Mouse (Mus musculus) left cerebral cortex, postnatal 4 days (tissue): ENCODE measurements around the gene Slc7a1. TPM values are rescaled to one million over a fixed set of nuclear protein-coding genes. Genes with fewer than 3 reads are reported as not detected.

Experiments
- DNase-seq: peaks from one replicate; pipeline ENCODE4 v3.0.0-alpha.2; 2022
- intact Hi-C: fragments of 180-260 bp; cut with DNase I; formaldehyde crosslinking; loops from one replicate; pipeline ENCODE4 v1.15.1; 2025
- total RNA-seq, 2 experiments: library from RNA; stranded (reverse); gene quantifications; 2 replicates each; pipeline ENCODE4 v1.2.3; 2021

The Slc7a1 gene
- total RNA-seq, 2 experiments from 2014 or later: 78.1 to 82.9 TPM

GRCm38 (mm10) chr5:148393316-148393715 lies 6.4 kb downstream of the Slc7a1 start:
- intact Hi-C loops: no loop called here
- DNase-seq: no peak

DNA sequence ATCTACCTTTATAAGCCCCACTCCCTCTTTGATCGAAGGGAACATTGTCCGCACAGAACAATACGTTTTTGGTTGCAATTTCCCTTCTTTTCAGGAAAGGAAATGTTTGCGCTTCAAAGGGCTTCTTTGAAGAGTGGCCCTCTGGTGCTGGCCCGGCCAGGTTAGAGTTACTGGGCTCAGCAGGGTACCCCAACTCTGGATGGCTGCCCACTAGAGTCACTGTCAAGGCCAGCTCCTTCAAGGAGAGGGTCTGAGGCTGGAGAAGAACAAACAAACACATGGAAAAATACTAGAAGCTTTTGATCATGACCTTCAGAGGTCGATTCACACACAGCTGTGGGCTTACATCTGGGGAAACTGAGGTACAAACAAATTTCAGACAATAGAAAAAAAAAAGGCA lies 6.9 kb downstream of the Slc7a1 start:
- peak; percentile 48 for DNase-seq
- intact Hi-C loops: no loop called here

DNA sequence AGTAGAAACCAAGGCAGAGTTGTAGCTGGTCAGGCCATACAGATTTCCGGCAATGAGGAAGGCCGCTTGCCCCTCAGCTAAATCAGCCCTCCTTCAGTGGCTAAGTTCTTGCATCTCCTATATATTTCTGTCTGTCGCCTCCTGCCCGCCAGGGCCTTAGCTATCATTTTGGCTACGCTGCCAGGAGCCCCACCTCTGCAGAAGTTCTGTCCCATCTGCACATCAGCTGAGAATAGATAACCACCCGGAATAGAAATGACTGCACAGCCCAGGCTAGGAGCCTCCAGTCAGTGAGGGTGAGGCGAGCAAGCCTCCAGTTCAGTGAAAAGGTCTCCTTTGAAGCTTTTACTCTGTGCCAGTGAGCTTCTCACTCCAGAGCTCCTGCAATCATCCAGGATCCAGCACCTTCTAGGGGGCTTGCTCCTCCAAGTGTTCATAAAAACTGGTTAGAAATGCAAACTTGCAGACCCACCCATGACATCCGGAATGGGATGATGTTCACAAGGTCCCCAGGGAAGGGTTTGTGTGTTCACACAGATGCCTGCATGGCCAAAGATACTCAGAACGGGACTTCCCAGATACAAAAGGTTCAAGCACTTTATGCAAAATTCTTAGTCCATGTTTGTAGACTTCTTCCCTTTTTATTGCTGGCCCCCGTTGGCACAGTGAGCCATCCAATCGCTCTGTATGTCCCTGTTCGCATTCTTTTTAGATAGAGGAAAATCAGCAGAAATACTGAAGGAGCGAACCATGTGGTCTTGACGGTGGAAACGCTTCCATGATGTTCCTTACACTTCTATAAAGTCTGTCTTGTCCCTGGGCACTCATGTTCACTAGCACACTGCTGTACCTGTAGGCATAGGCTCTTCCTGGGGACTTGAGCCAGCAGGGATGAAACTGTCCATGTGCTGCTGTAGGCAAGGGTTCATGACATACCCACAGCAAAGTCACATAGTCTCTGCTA lies 10.4 kb downstream of the Slc7a1 start:
- DNase-seq: no peak
- intact Hi-C loops: no loop called here

DNA sequence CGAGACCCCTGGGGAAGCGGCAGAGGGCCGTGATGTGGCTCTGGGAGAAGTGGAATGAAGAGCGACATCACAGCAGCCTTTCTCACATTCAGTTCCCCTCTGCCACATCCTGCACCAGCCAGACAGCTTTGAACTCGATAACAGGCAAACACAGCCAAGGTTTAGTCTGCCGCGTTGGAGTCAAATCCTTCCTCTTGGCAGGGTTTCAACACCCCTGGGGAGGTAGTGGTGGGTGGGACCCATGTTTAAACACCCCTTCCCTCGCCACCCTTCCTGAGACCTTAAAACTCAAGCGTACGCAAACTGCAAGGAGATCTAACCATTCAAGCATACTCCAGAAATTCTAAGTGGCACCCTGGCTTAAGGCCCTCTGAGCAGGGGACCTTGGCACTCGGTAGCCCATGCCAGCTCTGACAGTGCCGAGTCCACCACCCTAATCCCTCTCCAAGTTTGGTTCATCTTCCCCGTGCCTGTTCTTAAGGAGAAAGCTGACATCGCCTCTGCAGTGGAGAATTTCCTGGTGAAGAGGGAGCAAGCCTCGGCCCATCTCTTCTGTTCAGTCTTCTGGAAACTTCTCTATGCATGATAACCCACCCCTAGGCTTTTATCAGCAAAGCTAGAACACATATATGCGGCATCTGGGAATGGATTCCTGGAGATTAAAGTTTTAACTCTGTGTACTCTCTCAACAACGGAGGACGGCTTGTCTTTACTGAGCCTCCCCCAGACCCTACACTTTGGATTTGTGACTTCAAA lies 11.3 kb downstream of the Slc7a1 start:
- no peak for DNase-seq
- intact Hi-C loops: no loop called here

GRCm38 (mm10) chr5:148387820-148388219 lies 11.9 kb downstream of the Slc7a1 start:
- intact Hi-C loops: no loop called here
- DNase-seq: no peak

GRCm38 (mm10) chr5:148386471-148386870 lies 13.2 kb downstream of the Slc7a1 start:
- intact Hi-C loops: no loop called here
- no peak for DNase-seq

GRCm38 (mm10) chr5:148384501-148385055 lies 15.1 kb downstream of the Slc7a1 start:
- intact Hi-C loops: no loop called here
- no peak for DNase-seq

GRCm38 (mm10) chr5:148383841-148384500 lies 15.7 kb downstream of the Slc7a1 start:
- intact Hi-C loops: no loop called here
- peak; percentile 66 for DNase-seq

- intact Hi-C loops: no loop called here
- no peak for DNase-seq
Observed at GRCm38 (mm10) chr5:148381083-148381482, 18.6 kb downstream of the Slc7a1 start.

GRCm38 (mm10) chr5:148380246-148380504 lies 19.5 kb downstream of the Slc7a1 start:
- no peak for DNase-seq
- intact Hi-C loops: no loop called here

DNA sequence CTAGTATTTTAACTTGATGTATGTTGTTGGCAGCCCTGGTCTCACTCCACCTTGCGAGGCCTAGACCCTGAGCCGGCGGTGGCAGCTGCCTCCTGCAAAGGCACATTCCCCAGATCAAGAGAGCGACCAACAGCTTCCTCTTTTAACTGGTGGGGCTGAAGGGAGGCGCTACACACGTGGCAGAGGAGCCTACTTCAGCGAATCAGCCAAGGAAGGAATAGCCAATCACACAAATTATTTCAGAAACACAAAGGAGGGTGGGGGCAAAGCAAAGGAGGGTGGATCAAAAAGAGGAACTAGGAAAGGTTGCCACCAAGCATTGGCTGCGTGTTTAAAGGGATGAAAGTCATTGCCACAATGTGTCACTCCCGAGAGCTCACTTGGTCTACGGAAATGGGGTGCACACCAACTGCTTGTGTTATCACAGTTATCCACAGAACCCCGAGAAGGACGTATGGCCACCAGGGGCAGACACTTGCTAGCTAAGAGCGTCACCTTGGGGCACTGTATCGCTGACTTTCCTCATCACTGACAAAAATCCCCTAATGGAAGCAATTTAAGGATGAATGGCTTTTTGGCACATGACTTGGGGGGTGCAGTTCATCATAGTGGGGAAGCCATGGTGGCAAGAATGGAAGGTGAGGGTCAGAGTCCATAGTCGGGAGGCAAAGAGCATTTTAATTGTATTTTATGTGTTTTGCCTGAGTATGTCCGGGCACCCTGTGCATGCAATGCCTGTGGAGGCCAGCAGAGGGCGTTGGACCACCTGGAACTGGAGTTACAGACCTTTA lies 20.1 kb downstream of the Slc7a1 start:
- intact Hi-C loops: no loop called here
- no peak for DNase-seq

DNA sequence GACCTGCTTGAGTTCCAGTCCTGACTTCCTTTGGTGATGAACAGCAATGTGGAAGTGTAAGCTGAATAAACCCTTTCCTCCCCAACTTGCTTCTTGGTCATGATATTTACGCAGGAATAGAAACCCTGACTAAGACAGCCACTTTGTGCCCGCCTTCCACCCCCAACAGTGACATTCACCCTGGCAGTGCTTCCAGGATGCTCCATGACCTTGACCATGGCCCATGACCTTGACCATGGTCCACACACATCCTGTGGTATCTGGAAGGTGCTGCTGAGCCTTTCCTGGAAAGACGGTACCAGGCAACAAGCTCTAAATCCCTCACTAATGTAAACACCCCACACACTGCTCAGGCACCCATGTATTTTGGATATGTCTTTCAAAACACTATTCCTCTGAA lies 21.0 kb downstream of the Slc7a1 start:
- intact Hi-C loops: no loop called here
- no peak for DNase-seq

- intact Hi-C loops: no loop called here
- DNase-seq: no peak
Observed at GRCm38 (mm10) chr5:148378232-148378508, 21.5 kb downstream of the Slc7a1 start.

DNA sequence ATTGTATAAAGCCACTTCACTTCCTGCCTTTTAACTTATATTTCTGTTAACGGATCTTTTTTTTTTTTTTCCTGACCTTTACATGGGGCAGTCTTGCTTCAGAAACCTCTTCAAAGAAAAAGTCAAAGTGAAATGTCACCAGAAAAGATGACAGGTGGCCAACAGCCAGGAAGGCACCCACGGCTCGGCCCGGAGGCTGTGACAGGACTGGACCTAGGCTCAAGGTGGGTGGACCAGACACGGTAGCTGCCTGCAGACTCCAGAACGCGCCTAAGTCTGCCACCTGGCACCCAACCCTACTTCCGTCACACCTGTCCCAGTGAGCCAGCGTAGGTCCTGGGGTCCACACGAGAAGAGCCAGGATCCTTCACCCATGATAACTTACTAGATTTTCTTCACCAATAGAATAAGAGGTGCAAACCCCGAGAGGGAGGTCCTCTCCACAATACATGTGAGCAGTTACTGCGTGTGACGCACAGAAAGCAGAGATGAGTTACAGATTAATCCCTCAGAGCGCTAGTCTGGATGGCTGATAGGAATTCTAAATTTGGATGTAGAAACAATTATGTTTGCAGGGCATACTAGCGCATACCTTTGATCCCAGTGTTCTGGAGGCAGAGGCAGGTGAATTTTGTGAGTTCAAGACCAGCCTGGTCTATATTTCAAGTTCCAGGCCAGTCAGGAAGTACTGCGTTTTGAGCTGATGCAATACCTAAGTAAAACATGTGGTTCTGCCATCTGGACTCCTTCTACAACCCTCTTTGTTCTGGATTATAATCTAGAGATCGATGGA lies 22.1 kb downstream of the Slc7a1 start:
- intact Hi-C loops: no loop called here

DNA sequence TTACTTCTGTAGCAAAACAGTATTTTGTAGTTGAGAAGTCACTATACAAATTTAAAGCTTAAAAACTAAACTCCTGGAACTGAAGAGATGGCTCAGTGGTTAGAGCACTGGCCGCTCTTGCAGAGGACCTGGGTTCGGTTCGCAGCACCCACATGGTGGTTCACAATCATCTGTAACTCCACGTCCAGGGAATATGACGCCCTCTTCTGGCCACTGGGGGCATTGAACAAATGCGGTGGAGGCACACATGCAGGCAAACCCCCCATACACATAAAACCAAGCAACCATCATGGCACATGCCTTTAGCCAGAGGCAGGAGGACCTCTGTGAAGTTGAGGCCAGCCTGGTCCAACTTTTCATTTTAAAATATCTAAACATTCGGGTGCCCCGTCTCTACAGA lies 23.3 kb downstream of the Slc7a1 start:
- DNase-seq: no peak
- intact Hi-C loops: no loop called here

More for the DNA sequence above, 22.1 kb downstream of the Slc7a1 start:
- DNase-seq: no peak

DNA sequence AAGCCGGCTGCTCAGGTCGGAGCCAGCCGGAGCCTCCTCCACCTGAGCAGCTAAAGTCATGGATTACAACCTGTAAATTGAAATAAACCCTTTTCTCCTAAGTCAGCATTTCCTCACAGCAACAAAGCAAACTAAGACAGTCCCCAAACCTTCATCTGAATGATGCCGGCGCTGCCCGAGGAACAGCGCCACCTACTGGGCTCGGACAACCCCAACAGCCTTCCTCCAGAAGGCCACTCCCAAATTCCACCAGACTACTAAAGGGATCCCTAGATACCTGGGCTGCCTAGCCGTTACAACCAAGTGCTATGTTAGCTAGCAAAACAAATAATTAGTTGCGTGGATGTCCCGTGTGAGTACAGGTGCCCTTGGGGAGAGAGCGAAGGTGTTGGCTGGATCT lies 24.2 kb downstream of the Slc7a1 start:
- intact Hi-C loops: no loop called here
- no peak for DNase-seq

- intact Hi-C loops: no loop called here
- DNase-seq: no peak
Observed at GRCm38 (mm10) chr5:148373092-148373685, 26.5 kb downstream of the Slc7a1 start.

- intact Hi-C loops: no loop called here
Observed at GRCm38 (mm10) chr5:148372005-148372917, 27.4 kb downstream of the Slc7a1 start.

More at GRCm38 (mm10) chr5:148372005-148372917, 27.4 kb downstream of the Slc7a1 start:
- DNase-seq: no peak
